Comparison of ENCODE assay signal across 32 mouse cellular contexts in genomic region chr15:3936056-3936455, GRCm38 (mm10).
"Had no signal": no experiment of that assay in that cellular context is flagged by ENCODE, and none has a peak within 500 bp of the region (broad histone marks: within the 10 kb centered on the region; RNA-seq: fewer than 3 reads in every experiment).

No protein-coding gene starts in this region.

- H3K4me2 ChIP-seq: heart, embryonic 11.5 days; heart, embryonic 12.5 days; heart, embryonic 13.5 days; heart, embryonic 15.5 days; hindbrain, embryonic 12.5 days; hindbrain, embryonic 13.5 days; hindbrain, embryonic 14.5 days; hindbrain, embryonic 15.5 days; intestine, embryonic 15.5 days; kidney, embryonic 15.5 days had no signal

- DNase-seq: heart, adult 18-20 months; heart, adult 2 months; heart, postnatal 10 days; heart, postnatal 14 days; heart, postnatal 36 days; heart, postnatal 4 days; kidney, adult 11 months; kidney, postnatal 14 days; kidney, postnatal 25 days; kidney, postnatal 4 days; layer of hippocampus, adult 9-11 months; layer of hippocampus, postnatal 36 days had no signal

- H3K4me1 ChIP-seq: heart, embryonic 10.5 days; heart, embryonic 12.5 days; heart, embryonic 13.5 days; heart, embryonic 15.5 days; hindbrain, embryonic 10.5 days; hindbrain, embryonic 12.5 days; hindbrain, embryonic 13.5 days; hindbrain, embryonic 15.5 days; intestine, embryonic 15.5 days; kidney, embryonic 15.5 days had no signal

- H3K27ac ChIP-seq: heart, adult 2 months; heart, embryonic 10.5 days; heart, embryonic 13.5 days; heart, embryonic 15.5 days; hindbrain, embryonic 10.5 days; hindbrain, embryonic 12.5 days; hindbrain, embryonic 13.5 days; hindbrain, embryonic 14.5 days; hindbrain, embryonic 15.5 days; hindbrain, postnatal 0 days; intestine, embryonic 15.5 days; kidney, embryonic 15.5 days; kidney, postnatal 0 days; layer of hippocampus, adult 2 months; left cerebral cortex, adult 2 months had no signal

- H3K27me3 ChIP-seq: heart, embryonic 12.5 days; heart, embryonic 13.5 days; heart, embryonic 15.5 days; hindbrain, embryonic 12.5 days; hindbrain, embryonic 13.5 days; hindbrain, embryonic 15.5 days; intestine, embryonic 15.5 days; kidney, embryonic 15.5 days had no signal

- H3K9ac ChIP-seq: heart, embryonic 12.5 days; heart, embryonic 13.5 days; heart, embryonic 15.5 days; hindbrain, embryonic 12.5 days; hindbrain, embryonic 13.5 days; hindbrain, embryonic 14.5 days; hindbrain, embryonic 15.5 days; intestine, embryonic 15.5 days; kidney, embryonic 15.5 days had no signal

- ATAC-seq: hindbrain, embryonic 16.5 days; hindbrain, postnatal 0 days; inflammation-experienced regulatory T-cells, adult 6 months; intestine, embryonic 15.5 days; intestine, embryonic 16.5 days; intestine, postnatal 0 days had no signal

- H3K9me3 ChIP-seq: heart, embryonic 10.5 days; heart, embryonic 12.5 days; heart, embryonic 13.5 days; heart, embryonic 15.5 days; hindbrain, embryonic 10.5 days; hindbrain, embryonic 12.5 days; hindbrain, embryonic 13.5 days; hindbrain, embryonic 15.5 days; intestine, embryonic 15.5 days; kidney, embryonic 15.5 days had no signal

- H3K36me3 ChIP-seq: heart, embryonic 10.5 days; heart, embryonic 12.5 days; heart, embryonic 13.5 days; heart, embryonic 15.5 days; hindbrain, embryonic 10.5 days; hindbrain, embryonic 12.5 days; hindbrain, embryonic 13.5 days; hindbrain, embryonic 15.5 days; intestine, embryonic 15.5 days; kidney, embryonic 15.5 days had no signal

- H3K4me3 ChIP-seq: heart, adult 2 months; heart, embryonic 10.5 days; heart, embryonic 12.5 days; heart, embryonic 13.5 days; heart, embryonic 15.5 days; hindbrain, embryonic 10.5 days; hindbrain, embryonic 12.5 days; hindbrain, embryonic 13.5 days; hindbrain, embryonic 15.5 days; intestine, embryonic 15.5 days; kidney, embryonic 15.5 days; layer of hippocampus, adult 2 months; left cerebral cortex, adult 2 months had no signal
